Mouse (Mus musculus): ENCODE measurements around the gene Tnrc6c.

- TF ChIP-seq RAD21 (IDR thresholded peaks at IDR 0.05; ENCODE audit: low read depth, low read length) (no peak), EP300 (IDR thresholded peaks at IDR 0.05; ENCODE audit: low read length) (no peak), CTCF (conservative IDR thresholded peaks at IDR 0.05 in 1 of 2, IDR thresholded peaks at IDR 0.05 in 1 of 2; ENCODE audit: low read depth in 2 of 2, low read length in 2 of 2) (no peak), POLR2A (IDR thresholded peaks at IDR 0.05; ENCODE audit: low read depth, low read length) (no peak), NRF1 (IDR thresholded peaks at IDR 0.05; ENCODE audit: low read depth, low read length) (no peak), ZMIZ1 (IDR thresholded peaks at IDR 0.05; ENCODE audit: low read depth, low read length) (no peak), BHLHE40 (IDR thresholded peaks at IDR 0.05; ENCODE audit: low read depth, low read length) (no peak), UBTF (IDR thresholded peaks at IDR 0.05; ENCODE audit: low read depth, low read length) (no peak), NELFE (IDR thresholded peaks at IDR 0.05; ENCODE audit: low read depth, low read length) (no peak)
These were observed 152.7 kb downstream of the Tnrc6c start for GRCm38 (mm10) chr11:117806781-117807180.
